Mouse (Mus musculus) heart, postnatal 4 days (tissue): ENCODE measurements around the gene Phactr2. TPM values are rescaled to one million over a fixed set of nuclear protein-coding genes. Genes with fewer than 3 reads are reported as not detected.
A peak's percentile ranks its signal among the peaks of the same experiment; 100 is the strongest.

Experiments
- DNase-seq: peaks from one replicate; pipeline ENCODE4 v3.0.0; 2021
- total RNA-seq, 2 experiments: library from RNA; stranded (reverse); gene quantifications; 2 replicates each; pipeline ENCODE4 v1.2.3; 2021

The Phactr2 gene
- total RNA-seq, 2 experiments from 2014 or later: 78.3 to 79.5 TPM

- DNase-seq: no peak
These were observed 145.6 kb downstream of the Phactr2 start for GRCm38 (mm10) chr10:13328602-13329001.

- DNase-seq: no peak
These were observed 147.9 kb downstream of the Phactr2 start for GRCm38 (mm10) chr10:13326149-13326873.

DNA sequence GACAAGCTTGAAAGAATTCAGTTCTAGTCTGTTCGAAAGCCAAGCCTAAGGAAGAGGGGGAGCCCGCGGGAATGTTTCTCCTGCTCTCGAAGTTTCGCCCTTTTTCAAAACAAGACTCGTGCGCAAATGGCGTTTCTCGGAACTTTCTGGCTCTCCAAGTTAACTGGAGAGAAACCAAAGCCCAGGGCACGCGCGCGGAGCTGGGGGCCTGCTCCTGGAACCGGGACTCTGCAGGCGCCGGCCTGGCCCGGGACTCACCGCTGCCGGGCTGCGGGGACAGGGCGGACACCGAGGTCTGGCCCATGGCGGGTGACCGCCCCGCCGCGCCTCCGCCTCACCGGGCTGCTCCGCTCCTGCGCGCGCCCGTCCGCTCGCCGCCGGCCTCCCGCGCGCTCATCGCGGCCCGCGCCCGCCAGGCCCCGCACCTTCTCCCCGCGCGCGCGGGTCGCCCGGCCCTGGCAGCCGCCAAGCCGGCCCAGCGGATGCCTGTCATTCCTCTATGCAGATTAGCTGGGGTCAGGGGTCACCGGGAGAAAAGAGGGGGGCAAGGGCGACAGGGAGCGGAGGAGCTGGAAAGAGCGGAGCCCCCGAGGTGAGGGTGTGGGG, 150.3 kb downstream of the Phactr2 start:
- peak; percentile 79 for DNase-seq

DNA sequence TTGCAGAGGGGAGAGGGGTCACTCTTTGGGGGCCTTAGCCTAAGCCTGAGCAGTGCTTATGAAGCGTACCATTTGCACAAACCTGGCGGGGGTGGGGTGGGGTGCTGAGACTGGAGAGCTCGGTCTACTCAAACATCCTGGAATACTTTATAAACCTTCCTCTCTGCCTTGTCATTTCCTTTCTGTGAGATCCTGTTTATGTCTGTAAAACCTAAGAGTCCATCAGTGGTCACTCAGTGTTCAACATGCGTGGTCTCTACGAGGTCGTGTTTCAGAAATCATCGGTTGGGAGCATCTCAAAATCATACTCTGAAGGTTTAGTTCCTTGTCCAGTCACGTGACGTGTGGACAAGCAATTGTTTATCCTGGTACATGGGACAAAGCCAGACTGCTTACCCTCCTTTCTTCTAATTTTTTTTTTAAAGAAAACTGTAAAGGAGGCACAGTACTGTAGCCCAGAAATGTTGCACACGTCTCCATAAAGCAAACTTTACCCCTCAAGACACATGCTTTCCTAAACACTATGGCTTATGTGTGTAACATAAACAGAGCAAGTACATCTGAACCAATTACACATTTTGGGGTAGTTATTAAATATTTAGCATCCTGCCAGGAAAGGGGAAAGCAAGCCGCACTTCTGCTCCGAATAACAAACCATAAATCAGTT, 150.9 kb downstream of the Phactr2 start:
- no peak for DNase-seq

DNA sequence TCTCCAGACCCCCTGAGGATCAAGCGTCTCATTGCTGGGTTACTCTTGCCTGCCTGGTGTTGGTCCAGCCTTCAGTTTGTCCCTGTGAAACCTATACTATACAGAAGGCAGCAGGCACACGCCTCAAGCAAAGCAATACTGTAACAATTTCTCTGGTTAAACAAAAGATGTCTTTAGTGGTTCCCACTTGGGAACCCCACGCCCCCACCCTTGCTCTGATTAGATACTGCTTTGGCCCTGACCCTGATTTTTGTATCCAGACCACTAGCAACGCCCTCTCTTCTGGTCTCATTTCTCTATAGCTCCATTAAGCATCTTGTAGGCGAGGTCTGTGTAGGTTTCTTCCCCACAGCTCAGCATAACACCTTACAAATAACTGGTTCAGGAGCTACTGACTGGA, 159.2 kb downstream of the Phactr2 start:
- DNase-seq: no peak

DNA sequence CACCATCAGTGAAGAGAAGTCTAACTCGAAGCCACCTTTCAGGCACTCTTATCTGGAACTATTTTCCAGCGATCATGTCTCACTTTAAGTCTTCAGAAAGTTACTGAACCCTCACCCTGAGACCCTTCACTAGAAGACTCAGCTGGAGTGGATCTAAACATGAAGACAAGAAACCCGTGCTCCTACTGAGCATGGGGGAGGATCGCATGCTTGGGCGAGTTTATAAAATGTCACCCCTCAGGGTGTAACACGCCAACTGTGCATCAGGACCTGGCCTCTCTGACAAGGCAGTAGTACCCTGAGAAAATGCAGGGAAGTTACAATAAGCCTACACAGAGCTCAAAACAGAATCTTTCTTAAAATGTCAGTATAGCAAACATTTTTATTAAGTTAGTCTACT, 161.6 kb downstream of the Phactr2 start:
- DNase-seq: no peak

- DNase-seq: no peak
These were observed 162.6 kb downstream of the Phactr2 start for GRCm38 (mm10) chr10:13311612-13312011.

DNA sequence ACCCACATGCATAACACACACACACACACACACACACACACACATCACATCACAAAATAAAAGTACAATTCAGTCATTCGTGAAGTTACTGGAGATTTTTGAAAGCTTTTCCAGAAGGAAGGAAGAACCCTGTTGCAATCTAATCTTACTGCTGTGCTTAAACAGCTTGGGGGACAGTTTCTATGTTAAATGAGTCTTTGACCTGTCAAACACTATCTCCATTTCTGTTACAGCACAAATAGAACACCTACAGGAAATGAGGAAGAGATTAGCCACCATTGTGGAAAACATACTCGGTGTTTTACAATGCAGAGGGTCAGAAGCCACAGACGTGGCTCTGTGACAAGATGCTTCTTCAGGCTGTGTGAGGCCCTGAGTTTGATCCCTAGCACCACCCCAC, 164.1 kb downstream of the Phactr2 start:
- DNase-seq: no peak

DNA sequence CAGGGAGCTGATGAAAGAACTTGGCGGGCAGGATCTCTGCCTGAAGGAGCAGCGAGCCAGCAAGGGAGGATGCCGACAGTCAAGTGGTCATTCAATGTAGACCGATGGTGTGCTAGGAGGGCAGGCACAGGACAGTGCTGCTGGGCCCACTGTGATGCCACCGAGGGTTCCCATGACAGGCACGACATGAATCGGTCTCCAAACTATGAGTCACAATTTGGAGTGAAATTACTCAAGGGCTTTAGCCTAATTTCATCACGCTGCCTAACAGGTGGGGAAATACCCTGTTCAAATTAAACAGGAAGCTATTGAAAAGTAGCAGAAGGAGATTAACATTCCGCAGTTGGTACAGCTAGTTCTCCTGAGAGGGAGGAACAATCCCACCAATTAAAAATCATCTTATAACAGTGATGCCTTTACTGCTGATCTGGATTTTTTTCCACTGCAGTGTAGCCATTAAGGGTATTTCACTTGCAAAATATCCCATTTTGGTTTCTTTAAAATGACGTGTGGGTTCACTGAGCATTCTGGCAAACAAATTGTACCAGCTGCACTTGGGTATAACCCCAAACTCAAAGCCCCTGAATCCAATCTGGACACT, 169.5 kb downstream of the Phactr2 start:
- DNase-seq: no peak

GRCm38 (mm10) chr10:13303271-13304265, 170.6 kb downstream of the Phactr2 start:
- DNase-seq: no peak

- DNase-seq: no peak
These were observed 173.6 kb downstream of the Phactr2 start for GRCm38 (mm10) chr10:13300601-13301000.

- no peak for DNase-seq
These were observed 174.0 kb downstream of the Phactr2 start for GRCm38 (mm10) chr10:13300196-13300595.

DNA sequence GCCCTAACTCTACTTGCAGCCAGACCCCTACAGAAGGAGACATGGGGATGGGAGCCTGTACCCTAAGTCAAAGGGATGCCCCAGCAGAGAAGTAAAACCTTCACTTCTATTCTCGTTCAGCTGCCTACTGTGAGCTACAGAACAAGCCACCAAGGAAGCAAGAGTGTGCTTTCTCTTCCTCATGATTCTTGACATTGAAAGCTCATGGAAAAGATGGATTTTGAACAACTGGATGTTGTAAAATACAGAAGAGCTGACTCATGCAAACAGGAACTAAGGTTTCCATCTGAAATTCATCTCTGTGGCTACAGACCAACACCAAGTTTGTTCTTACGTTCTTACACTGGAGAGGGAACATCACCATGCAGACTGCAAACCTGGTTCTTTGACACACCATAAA, 179.3 kb downstream of the Phactr2 start:
- DNase-seq: no peak

DNA sequence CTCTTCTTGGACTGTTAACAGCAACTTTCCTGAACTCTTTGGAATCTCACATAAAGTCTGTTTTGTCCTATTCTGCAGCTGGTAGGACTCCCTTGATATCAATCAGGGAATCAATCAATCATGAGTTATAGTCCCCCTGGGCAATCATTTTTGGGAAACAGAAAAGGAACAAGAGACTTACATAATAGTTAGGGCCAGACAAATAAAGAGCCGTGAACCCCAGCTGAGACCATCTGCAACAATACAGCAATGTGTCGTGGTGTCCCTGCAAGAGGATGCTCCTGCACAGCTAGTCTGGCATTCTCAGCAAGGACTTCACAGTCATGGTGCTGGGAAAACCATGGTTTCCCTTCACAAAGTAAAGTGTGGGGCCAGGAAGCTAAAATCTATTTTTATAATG, 182.2 kb downstream of the Phactr2 start:
- no peak for DNase-seq

DNA sequence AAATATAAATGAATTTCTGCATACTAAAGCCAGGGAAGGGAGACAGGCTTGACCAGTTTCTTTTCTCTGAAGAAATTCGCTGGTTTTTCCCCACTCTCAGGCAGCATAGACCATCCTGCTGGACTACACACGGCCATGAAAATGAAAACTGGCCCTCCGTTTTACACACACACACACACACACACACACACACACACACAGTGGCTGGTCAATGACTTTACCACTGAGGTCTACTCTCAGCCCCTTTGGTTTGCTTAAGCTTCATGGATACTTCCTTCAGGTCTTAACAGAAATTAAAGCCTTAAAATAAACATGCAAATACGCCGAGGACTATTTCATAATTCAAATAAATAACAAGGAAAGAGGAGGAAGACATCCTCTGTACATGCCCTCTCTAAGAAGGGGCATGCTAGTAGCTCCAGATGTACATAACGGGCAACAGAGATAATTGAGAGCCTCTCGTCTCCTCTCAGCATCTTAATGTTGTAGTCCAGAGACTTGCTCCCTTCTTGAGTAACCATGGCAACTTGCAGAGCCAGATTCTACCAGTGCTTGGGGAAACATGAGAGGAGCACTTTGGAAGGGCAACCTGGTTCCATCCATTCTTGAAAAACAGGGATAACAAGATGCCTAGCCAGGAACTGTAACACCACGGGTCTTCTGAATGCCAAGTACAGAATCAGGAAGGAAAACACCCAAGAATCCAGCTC, 184.8 kb downstream of the Phactr2 start:
- no peak for DNase-seq

DNA sequence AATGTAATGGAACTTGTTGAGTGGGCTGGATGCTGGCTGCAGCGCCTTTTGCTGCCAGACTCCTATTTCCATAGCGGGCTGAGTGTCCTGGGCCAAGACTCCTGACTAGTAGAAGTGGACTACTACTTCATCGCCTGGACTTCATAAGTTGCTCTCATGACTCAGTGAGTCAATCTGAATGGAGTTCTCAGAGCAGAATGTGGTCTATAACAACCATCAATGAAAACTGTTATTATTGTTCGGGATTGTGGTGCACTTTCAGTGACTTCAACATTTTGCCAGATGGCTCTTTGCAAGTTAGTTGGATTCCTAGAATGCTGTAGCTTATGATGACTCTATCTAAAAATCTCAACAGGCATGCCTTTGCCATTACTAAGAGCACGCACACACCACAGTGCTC, 185.9 kb downstream of the Phactr2 start:
- DNase-seq: no peak

DNA sequence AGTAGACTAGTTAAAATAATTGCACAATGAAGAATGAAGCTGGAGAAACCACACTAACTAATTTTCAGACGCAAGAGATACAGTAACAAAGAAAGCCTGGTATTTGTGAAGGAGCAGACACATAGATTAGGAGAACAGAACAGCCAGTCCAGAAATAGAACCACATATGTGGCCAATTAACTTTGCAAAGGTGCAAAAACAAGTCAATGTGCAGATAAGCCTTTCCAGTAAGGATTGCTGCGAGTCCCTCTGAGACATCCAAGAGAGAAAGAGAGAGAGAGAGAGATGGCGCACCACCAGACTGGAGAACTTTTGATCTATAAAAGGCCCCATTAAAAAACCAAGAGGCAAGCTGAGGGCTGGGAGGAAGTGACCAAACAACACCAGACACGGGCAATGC, 190.8 kb downstream of the Phactr2 start:
- no peak for DNase-seq

DNA sequence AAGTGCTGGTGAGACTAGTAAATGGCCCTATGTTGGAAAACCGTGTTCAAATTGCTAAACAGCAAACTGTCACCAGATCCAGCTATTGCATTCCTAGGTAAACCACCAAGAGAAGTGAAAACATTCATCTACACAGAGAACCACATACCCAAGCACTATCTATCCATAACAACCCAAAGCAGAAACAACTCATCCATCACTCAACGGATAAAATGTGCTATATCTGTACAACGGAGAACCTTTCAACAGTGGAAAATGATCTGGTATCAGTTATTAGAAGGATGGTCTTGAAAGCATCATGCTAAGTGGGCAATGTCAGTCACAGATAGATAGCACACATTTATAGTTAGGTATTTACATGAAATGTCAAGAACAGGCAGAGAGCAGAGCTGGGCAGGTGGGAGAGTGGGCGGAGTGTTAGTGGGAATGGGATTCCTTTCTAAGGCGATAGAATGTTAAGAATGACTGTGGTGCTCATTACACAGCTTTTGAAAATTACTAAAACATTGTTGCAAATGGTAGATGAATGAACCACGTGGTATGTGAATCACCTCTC, 193.8 kb downstream of the Phactr2 start:
- no peak for DNase-seq

GRCm38 (mm10) chr10:13276298-13276697, 197.9 kb downstream of the Phactr2 start:
- DNase-seq: no peak

- DNase-seq: no peak
These were observed 199.1 kb downstream of the Phactr2 start for GRCm38 (mm10) chr10:13275152-13275551.

- peak; percentile 35 for DNase-seq
These were observed 199.5 kb downstream of the Phactr2 start for GRCm38 (mm10) chr10:13274699-13275098.
